Mouse (Mus musculus) ES-Bruce4 (cell line): ENCODE results near the gene Ccl26. TPM values are rescaled to one million over a fixed set of nuclear protein-coding genes. Genes with fewer than 3 reads are reported as not detected.
"Not testable (repeated sequence)": the region's sequence is repeated elsewhere in the genome, so short reads cannot be mapped to it uniquely, and the experiment has no call there.

ENCODE experiments used
- H3K27ac ChIP-seq: 2 replicates; pipeline ENCODE4 v1.5.1; 2012; ENCODE audit warnings: low read length, inconsistent platforms; ENCODE audit not compliant: insufficient read depth
- H3K27me3 ChIP-seq: 2 replicates; pipeline ENCODE4 v1.6.1; 2012; ENCODE audit warnings: mild to moderate bottlenecking, low read length, inconsistent platforms; ENCODE audit not compliant: control insufficient read depth, poor library complexity, insufficient read depth, severe bottlenecking
- H3K36me3 ChIP-seq: 2 replicates; pipeline ENCODE4 v1.6.1; 2012; ENCODE audit warnings: inconsistent platforms, mild to moderate bottlenecking, low read length, moderate library complexity; ENCODE audit not compliant: control insufficient read depth, poor library complexity, insufficient read depth, severe bottlenecking
- H3K4me1 ChIP-seq: one replicate; pipeline ENCODE4 v1.8.1; 2011; ENCODE audit warnings: low read length; ENCODE audit not compliant: control insufficient read depth, insufficient read depth
- H3K4me3 ChIP-seq: 2 replicates; pipeline ENCODE4 v1.5.1; 2011; ENCODE audit warnings: low read depth, mild to moderate bottlenecking, low read length
- H3K9ac ChIP-seq: 2 replicates; pipeline ENCODE4 v1.6.1; 2012; ENCODE audit warnings: low read depth, mild to moderate bottlenecking, inconsistent platforms; ENCODE audit not compliant: poor library complexity, severe bottlenecking
- H3K9me3 ChIP-seq: replicated peaks from 2 replicates; pipeline ENCODE4 v1.6.1; 2012; ENCODE audit warnings: mild to moderate bottlenecking, low read length, inconsistent platforms; ENCODE audit not compliant: control insufficient read depth, poor library complexity, insufficient read depth, severe bottlenecking
- CTCF ChIP-seq: IDR thresholded peaks from one replicate; pipeline ENCODE4 v1.8.1; 2011; ENCODE audit warnings: low read depth, low read length
- EP300 ChIP-seq: IDR thresholded peaks from 2 replicates; pipeline ENCODE4 v1.6.1; 2011; ENCODE audit warnings: low read depth, low read length; ENCODE audit not compliant: insufficient read depth
- POLR2A ChIP-seq: IDR thresholded peaks from one replicate; pipeline ENCODE4 v1.8.1; 2011; ENCODE audit warnings: low read length; ENCODE audit not compliant: insufficient read depth
- polyA plus RNA-seq: library from polyadenylated mRNA; stranded (reverse); fragments of >200 nt; gene quantifications from 2 replicates; pipeline ENCODE4 v1.2.4, GENCODE M21; 2011; ENCODE audit warnings: low read depth; ENCODE audit not compliant: missing spikeins, insufficient read depth, insufficient read length

The Ccl26 gene
- not detected in 2 replicates for polyA plus RNA-seq

GRCm38 (mm10) chr5:135563469-135563868 is at the start of gene Ccl26:
Gene Ccl26 (minus strand): TSS chr5:135563569.
- TF ChIP-seq POLR2A (no peak), CTCF (no peak)
- Histone ChIP-seq H3K9me3 (peaks cover 5% of the 10 kb centered on the region; the same call in 1 of the 2 replicates), H3K27ac (no peak within 1 kb of the TSS), H3K4me3 (no peak within 1 kb of the TSS), H3K4me1 (no peaks in the 10 kb centered on the region), H3K9ac (no peak within 1 kb of the TSS), H3K27me3 (no peaks in the 10 kb centered on the region), H3K36me3 (no peaks in the 10 kb centered on the region)

- H3K4me1 ChIP-seq, result no peaks in the 10 kb centered on the region
- no peak for TF ChIP-seq POLR2A
- no peak for TF ChIP-seq EP300
- TF ChIP-seq CTCF, result no peak
- H3K27ac ChIP-seq, result no peak overlapping the region
- H3K27me3 ChIP-seq, result no peaks in the 10 kb centered on the region
- H3K9ac ChIP-seq, result no peak overlapping the region
- no peaks in the 10 kb centered on the region for H3K36me3 ChIP-seq
- H3K4me3 ChIP-seq, result no peak overlapping the region
- 0 out of 2 replicates have a peak, but pooled peaks cover 3% of the 10 kb centered on the region for H3K9me3 ChIP-seq
These were observed 46.4 kb upstream of the Ccl26 start for GRCm38 (mm10) chr5:135609794-135610193.

GRCm38 (mm10) chr5:135607581-135607980 is 44.2 kb upstream of the Ccl26 start:
- TF ChIP-seq EP300, result no peak
- TF ChIP-seq CTCF, result no peak
- TF ChIP-seq POLR2A, result no peak
- no peak overlapping the region for H3K27ac ChIP-seq
- H3K9ac ChIP-seq, result no peak overlapping the region
- no peaks in the 10 kb centered on the region for H3K36me3 ChIP-seq
- 0 out of 2 replicates have a peak, but pooled peaks cover 3% of the 10 kb centered on the region for H3K9me3 ChIP-seq
- H3K27me3 ChIP-seq, result no peaks in the 10 kb centered on the region
- H3K4me3 ChIP-seq, result no peak overlapping the region
- no peaks in the 10 kb centered on the region for H3K4me1 ChIP-seq

- not testable (repeated sequence) for H3K27me3 ChIP-seq, H3K9ac ChIP-seq, H3K4me1 ChIP-seq, H3K4me3 ChIP-seq, H3K36me3 ChIP-seq, H3K27ac ChIP-seq, H3K9me3 ChIP-seq
These were observed 43.3 kb upstream of the Ccl26 start for GRCm38 (mm10) chr5:135606717-135607116.

- not testable (repeated sequence) for H3K36me3 ChIP-seq, H3K27ac ChIP-seq, H3K4me1 ChIP-seq, H3K9me3 ChIP-seq, H3K27me3 ChIP-seq, H3K9ac ChIP-seq, H3K4me3 ChIP-seq
These were observed 41.3 kb upstream of the Ccl26 start for GRCm38 (mm10) chr5:135604643-135605042.

- no peak overlapping the region for H3K4me3 ChIP-seq
- 0 out of 2 replicates have a peak, but pooled peaks cover 10% of the 10 kb centered on the region for H3K9me3 ChIP-seq
- H3K27me3 ChIP-seq, result no peaks in the 10 kb centered on the region
- H3K27ac ChIP-seq, result no peak overlapping the region
- TF ChIP-seq POLR2A, result no peak
- TF ChIP-seq CTCF, result no peak
- TF ChIP-seq EP300, result no peak
- H3K9ac ChIP-seq, result no peak overlapping the region
- H3K4me1 ChIP-seq, result no peaks in the 10 kb centered on the region
- H3K36me3 ChIP-seq, result no peaks in the 10 kb centered on the region
These were observed 26.8 kb upstream of the Ccl26 start for GRCm38 (mm10) chr5:135589996-135590784.
